In genomic region chr10:56944434-56945145, GRCm38 (mm10) we compare ENCODE assay signal across 25 mouse cellular contexts.
DNase-seq lines count a peak whose midpoint lies in the region; ATAC-seq and TF ChIP-seq lines count a peak whose summit lies in the region.
"Had no signal": no experiment of that assay in that cellular context is flagged by ENCODE, and none has a peak within 500 bp of the region (broad histone marks: within the 10 kb centered on the region; RNA-seq: fewer than 3 reads in every experiment).

No protein-coding gene starts in this region.

- peak; percentile 76 for ATAC-seq in megakaryocyte progenitor cell, adult 5-6 weeks (replicated peaks; ENCODE audit: poor library complexity)
- no peak for ATAC-seq in midbrain, embryonic 15.5 days (replicated peaks)
- ATAC-seq: activated CD4-positive, CD25-positive, alpha-beta regulatory T cell, adult 4 months; CD4-positive, CD25-positive, alpha-beta regulatory T cell, adult 4 months; forebrain, embryonic 16.5 days; hindbrain, postnatal 0 days had no signal

- no peak for TF ChIP-seq CTCF in bone marrow macrophage, adult 2 months (IDR thresholded peaks at IDR 0.05; ENCODE audit: low read depth, low read length)

- WGBS in midbrain, embryonic 15.5 days, result 86% methylated on average over 5 of the region's 5 CpGs

- H3K4me3 ChIP-seq in bone marrow macrophage, adult 2 months (ENCODE audit: insufficient read depth, low read length), result no peak overlapping the region
- H3K4me3 ChIP-seq in midbrain, embryonic 15.5 days, result no peak overlapping the region
- H3K4me3 ChIP-seq: embryonic facial prominence, embryonic 12.5 days; forebrain, embryonic 12.5 days; gastrocnemius, adult 2 months; heart, embryonic 13.5 days; hindbrain, embryonic 12.5 days had no signal

- peak overlapping the region; percentile 45 for H3K27ac ChIP-seq in bone marrow macrophage, adult 2 months (ENCODE audit: insufficient read depth, low read depth, low read length)
- H3K27ac ChIP-seq in midbrain, embryonic 15.5 days, result no peak overlapping the region
- H3K27ac ChIP-seq: embryonic facial prominence, embryonic 12.5 days; forebrain, embryonic 12.5 days; gastrocnemius, adult 2 months; heart, embryonic 13.5 days; hindbrain, embryonic 12.5 days; hindbrain, postnatal 0 days had no signal

- TF ChIP-seq POLR2A in bone marrow macrophage, adult 2 months (IDR thresholded peaks at IDR 0.05; ENCODE audit: borderline replicate concordance, low read depth, low read length), result no peak

- H3K4me1 ChIP-seq in bone marrow macrophage, adult 2 months (ENCODE audit: control insufficient read depth, insufficient read depth, low read length), result peaks cover 7% of the 10 kb centered on the region
- no peaks in the 10 kb centered on the region for H3K4me1 ChIP-seq in midbrain, embryonic 15.5 days
- H3K4me1 ChIP-seq: embryonic facial prominence, embryonic 12.5 days; forebrain, embryonic 12.5 days; hindbrain, embryonic 12.5 days had no signal

- no peak overlapping the region for H3K9ac ChIP-seq in midbrain, embryonic 15.5 days
- H3K9ac ChIP-seq: embryonic facial prominence, embryonic 12.5 days; forebrain, embryonic 12.5 days; heart, embryonic 13.5 days; hindbrain, embryonic 12.5 days had no signal

- peak; percentile 4 to 10 for DNase-seq in lung, adult 18-20 months
- DNase-seq in lung, postnatal 10 days, result no peak
- DNase-seq in A20 (ENCODE audit: low read depth, low spot score), result peak; percentile 5
- no peak for DNase-seq in layer of hippocampus, adult 8-10 months (ENCODE audit: low spot score in 2 of 2)
- no peak for DNase-seq in urinary bladder, adult 18-20 months (ENCODE audit: low spot score in 2 of 2)
- DNase-seq: adrenal gland, postnatal 14 days; cerebellum, adult 11 months; cerebellum, adult 8-10 months; cerebellum, postnatal 14 days; gastrocnemius, adult 2 months; gastrocnemius, postnatal 25 days; heart, adult 11 months; heart, postnatal 36 days had no signal

- no peaks in the 10 kb centered on the region for H3K9me3 ChIP-seq in midbrain, embryonic 15.5 days
- H3K9me3 ChIP-seq: embryonic facial prominence, embryonic 12.5 days; forebrain, embryonic 12.5 days; G1E; heart, embryonic 13.5 days; hindbrain, embryonic 12.5 days had no signal

- H3K27me3 ChIP-seq in midbrain, embryonic 15.5 days (replicated peaks), result no peaks in the 10 kb centered on the region
- H3K27me3 ChIP-seq: embryonic facial prominence, embryonic 12.5 days; forebrain, embryonic 12.5 days; heart, embryonic 13.5 days; hindbrain, embryonic 12.5 days had no signal

- no peak overlapping the region for H3K4me2 ChIP-seq in midbrain, embryonic 15.5 days
- H3K4me2 ChIP-seq: embryonic facial prominence, embryonic 12.5 days; forebrain, embryonic 12.5 days; heart, embryonic 13.5 days; hindbrain, embryonic 12.5 days had no signal

- H3K36me3 ChIP-seq in midbrain, embryonic 15.5 days (replicated peaks), result no peaks in the 10 kb centered on the region
- H3K36me3 ChIP-seq: embryonic facial prominence, embryonic 12.5 days; forebrain, embryonic 12.5 days; G1E; heart, embryonic 13.5 days; hindbrain, embryonic 12.5 days had no signal

Comparison
In these comparisons a context has a peak if more than half of its experiments do, and no peak if none do; other contexts are left out.
1. DNase-seq: peak in lung, adult 18-20 months (2 of 2) and A20 (single experiment); none in lung, postnatal 10 days (single experiment), layer of hippocampus, adult 8-10 months (0 of 2) and urinary bladder, adult 18-20 months (0 of 2).